Mouse (Mus musculus) mouse trophoblast stem cell (cell line): ENCODE measurements around the gene Vps8.

Experiments
- in situ Hi-C, 2 experiments: fragments of 300-500 bp; cut with MseI, MboI; formaldehyde crosslinking; loops; 2 replicates in 1 of 2; 3 replicates in 1 of 2; pipeline ENCODE4 v1.15.1; 2025

Vps8 gene

DNA sequence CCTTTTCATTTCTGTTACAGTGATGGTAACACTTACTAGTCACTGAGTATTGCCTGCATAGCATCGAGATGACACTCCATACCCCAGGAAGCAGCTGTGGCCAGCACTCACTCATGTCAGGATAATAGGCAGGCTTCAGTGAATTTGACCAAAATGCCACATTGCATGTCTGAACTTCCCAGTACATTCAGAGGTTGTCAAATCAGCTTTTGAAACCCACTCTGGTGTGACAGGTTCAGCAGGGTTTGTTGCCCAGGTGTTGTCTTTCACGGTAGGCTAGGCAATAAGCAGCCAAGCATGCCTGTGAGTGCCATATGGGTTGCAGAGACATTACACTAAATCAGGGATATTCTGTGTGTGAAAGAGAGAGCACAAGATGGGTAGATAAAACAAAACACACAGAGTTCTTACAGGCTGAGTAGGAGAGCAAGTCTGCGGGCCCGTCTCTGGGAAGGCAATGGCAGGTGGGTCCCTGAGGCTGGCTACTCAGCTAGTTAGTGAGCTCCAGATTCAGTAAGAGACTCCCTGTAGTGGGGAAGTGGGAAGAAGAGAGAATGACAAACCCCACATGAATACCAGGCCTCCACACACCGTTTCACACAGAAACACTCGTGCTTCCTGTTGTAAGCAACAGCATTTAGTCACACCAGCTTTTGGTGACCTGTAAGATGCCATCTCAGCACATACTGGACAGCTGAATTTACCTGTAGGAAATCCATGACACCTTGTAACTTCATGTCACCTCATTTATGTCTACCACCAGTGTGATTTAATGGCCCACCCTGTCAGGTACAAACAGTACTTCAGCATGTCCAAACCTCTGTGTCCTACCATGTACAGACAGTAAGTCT, 203.1 kb downstream of the Vps8 start:
- in situ Hi-C loops, result no loop called here

DNA sequence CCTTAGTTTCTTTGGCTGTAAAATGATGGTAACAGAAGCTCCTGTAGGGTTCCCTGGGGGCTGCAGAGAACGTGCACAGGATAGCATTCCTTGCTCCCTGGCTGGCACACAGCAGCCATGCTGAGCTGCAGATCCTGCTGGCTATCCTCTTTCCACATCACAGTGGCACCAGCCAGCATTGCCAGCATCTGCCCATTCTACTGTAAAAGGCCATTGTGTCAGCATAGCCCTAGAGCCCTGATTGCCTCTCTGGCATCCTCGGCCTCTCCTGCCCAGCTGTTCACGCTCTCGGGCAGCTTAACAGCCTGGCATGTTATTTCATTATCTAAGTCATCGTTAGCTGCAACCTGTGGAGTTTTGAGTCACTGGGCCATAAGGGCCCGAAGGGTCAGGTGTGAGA, 204.3 kb downstream of the Vps8 start:
- in situ Hi-C loops, result no loop called here

- in situ Hi-C loops, result no loop called here
Measured at GRCm38 (mm10) chr16:21628061-21628591, 205.2 kb downstream of the Vps8 start.

GRCm38 (mm10) chr16:21630614-21631013, 207.7 kb downstream of the Vps8 start:
- in situ Hi-C loops, result no loop called here

GRCm38 (mm10) chr16:21631815-21632222, 208.9 kb downstream of the Vps8 start:
- in situ Hi-C loops, result no loop called here

DNA sequence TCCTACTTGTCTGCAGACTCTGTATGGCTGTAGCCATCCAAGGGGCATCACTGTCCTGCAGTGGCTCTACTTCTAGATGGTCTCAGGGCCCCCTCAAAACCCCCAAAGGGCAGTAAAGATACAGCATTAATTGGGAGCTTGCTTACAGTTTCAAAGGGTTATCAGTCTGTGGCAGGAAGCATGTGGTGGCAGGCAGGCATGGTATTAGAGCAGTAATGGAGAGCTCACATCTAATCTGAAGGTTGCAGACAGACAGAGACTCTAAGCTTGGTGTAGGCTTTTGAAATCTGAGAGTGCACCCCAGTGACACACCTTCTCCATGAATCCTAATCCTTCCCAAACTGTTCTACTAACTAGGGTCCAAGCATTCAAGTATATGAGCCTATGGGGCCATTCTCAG, 211.5 kb downstream of the Vps8 start:
- in situ Hi-C loops, result no loop called here

GRCm38 (mm10) chr16:21636156-21636853, 213.4 kb downstream of the Vps8 start:
- in situ Hi-C loops, result no loop called here

GRCm38 (mm10) chr16:21637201-21637819, 214.4 kb downstream of the Vps8 start:
- in situ Hi-C loops, result no loop called here

DNA sequence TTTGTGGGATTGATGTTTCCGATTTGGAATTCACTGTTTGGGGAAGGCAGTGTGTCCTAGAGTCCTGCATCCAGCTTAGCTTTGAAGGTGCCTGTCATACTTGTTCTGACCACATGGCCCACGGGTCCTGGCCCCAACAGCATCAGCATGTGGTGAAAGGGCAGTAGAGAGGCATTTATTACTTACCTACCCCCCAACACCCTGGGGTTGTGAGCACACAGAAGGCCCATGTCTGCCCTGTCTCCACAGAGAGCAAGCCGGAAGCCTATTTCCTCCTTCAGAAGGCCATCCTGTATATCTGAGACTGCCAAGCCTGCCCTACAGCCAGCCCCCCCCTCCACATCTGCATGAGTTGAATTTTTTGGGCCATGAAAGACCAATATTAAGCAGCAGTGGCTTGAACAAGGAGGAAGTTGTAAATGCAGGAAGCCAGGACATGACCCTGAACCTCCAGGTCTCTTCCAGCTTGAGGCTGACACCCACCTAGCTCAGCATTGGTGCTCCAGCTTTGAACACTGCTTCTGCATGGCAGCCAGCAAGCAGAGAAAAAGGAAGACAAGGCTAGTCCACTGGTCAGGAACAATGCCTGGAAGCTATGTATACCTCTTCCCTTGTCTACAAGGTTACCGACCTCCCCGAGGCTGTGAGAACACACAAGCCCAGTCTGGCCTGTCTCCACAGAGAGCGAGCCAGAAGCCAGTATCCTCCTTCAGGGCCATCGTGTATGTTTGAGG, 218.0 kb downstream of the Vps8 start:
- in situ Hi-C loops, result no loop called here

DNA sequence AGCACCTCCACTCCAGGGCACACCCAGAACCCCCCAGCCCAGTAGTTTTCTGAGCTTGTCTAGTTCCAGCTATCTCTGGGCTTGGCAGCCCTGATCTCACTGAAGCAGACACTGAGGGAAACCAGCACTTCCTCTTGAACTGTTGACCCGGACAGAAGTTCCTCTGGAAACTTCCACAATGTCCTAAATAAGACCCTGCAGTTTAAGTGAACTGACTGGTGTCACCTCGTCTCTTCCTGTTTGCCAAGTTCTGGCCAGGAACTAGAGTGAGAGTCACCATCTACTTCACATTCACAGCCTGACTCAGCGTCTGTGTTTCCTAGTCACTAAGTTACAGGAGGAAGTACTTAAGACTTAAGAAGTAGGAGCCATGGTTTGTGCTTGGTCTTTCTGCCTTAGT, 219.0 kb downstream of the Vps8 start:
- in situ Hi-C loops, result no loop called here

DNA sequence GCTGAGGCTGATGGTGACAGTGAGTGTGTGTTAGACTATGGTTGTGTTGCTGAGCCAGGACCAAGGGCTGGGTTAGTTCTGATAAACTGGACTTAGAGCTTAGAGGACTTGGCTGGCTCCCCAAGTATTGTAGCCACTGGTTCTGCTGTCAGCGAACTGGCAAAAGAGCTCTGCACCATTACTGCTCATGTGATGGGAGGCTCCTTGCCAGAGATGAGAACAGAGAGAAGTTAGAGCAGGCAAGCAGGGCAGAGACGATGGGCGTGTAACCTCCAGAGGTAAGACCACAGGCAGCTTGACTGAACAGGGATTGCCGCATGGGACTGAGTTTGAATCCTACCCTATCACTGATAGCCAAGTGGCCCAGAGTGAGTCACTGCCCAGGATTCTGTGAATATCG, 220.0 kb downstream of the Vps8 start:
- in situ Hi-C loops, result no loop called here

GRCm38 (mm10) chr16:21643621-21644041, 220.7 kb downstream of the Vps8 start:
- in situ Hi-C loops, result no loop called here

DNA sequence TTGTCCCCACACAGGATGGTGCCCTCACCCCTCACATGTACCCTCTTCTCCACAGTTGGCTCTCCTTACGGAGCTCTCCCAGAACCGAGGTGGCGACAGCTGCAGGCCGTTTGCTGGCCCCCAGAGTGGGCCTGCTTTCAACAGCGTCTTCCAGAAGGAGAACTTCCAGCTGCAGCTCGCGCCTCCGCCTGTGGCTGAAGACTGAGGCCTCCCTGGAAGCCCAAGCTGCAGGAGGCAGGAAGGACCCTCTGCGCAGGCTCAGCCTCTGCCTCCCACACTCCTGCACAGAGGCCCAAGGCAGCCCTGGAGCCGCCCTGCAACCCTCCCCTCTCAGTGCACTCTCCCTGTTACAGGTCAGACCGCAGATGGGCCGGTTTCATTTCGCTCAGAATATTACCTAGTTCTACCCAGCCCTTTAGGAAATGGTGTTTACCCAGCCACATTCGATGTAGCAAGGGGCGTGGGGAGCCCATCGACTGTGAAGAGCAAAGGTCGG, 221.2 kb downstream of the Vps8 start:
- in situ Hi-C loops, result no loop called here

DNA sequence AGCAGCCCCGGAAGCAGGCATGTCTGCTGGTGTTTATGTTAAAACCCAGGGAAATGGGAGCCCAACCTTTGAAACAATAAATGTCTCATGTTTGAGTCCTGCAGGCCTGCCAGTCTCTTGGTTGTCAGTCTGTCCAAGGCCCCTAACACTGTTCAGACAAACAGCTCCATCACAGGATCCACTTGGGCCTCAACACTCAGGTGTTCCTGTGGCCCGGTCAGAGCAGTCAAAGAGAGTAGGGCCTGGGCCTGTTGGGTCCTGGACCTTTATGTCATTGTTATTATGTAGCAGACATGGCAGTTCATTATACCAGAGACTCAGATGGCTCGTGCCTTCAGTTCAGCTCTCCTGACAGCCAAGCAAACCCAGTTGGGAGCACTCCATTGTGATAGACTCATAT, 221.7 kb downstream of the Vps8 start:
- in situ Hi-C loops, result no loop called here

GRCm38 (mm10) chr16:21645915-21646314, 223.0 kb downstream of the Vps8 start:
- in situ Hi-C loops, result no loop called here

DNA sequence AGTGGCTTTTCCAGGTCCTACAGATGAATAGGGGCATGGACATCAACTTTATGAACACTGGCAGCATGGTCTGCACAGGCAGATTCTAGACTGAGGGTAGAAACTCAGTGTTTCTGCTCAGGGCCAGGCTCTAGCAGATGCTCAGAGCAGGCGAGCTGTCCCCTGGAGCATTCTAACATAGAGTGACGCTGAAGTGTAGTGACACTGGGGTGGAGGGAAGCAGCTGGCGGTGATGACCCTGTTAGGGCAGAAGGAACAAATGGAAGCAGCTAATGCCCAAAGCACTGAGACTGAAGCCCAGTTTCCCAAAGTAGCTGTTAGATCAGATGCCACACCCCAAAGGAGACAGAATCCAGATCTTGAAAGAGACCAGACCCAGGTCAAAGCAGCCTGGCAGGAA, 223.6 kb downstream of the Vps8 start:
- in situ Hi-C loops, result no loop called here

DNA sequence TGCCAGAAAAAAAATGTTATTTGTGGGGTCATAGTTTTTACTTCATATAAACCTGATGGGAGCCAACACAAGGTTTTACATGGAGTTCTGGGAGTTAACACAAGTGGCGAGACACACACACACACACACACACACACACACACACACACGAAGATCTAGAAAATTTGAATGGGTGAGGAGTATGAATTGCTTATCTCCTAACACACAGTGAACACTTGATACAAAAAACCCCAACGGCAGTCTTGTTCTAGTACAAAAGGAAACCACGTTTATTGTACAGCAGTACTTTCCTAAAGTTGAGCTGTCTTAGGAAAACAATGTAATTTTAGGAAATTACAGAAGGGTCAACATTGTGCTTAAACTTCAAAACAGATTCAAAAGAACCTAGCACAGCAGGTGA, 225.9 kb downstream of the Vps8 start:
- in situ Hi-C loops, result no loop called here

- in situ Hi-C loops, result no loop called here
Measured at GRCm38 (mm10) chr16:21650289-21650688, 227.4 kb downstream of the Vps8 start.

- in situ Hi-C loops, result no loop called here
Measured at GRCm38 (mm10) chr16:21651161-21651560, 228.2 kb downstream of the Vps8 start.

DNA sequence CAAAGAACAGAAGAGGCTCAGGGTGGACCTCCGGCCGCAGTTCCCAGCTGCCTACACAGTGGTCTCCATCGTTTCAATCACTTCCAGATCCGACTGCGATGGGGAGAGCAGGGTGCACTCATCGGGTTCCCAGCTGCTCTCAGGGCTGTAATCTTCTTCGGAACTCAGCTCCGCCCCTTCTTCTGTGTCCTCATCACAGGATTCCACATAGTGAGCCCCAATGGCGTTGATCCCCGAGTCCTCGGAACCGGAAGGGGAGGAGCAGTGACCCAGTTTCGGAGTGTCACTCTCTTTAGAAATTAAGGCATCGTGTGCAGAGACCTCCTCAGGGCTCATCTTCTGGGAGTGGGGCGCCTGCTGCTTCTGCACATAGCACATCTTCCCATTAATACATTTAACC, 230.2 kb downstream of the Vps8 start:
- in situ Hi-C loops, result no loop called here

GRCm38 (mm10) chr16:21654384-21654783, 231.5 kb downstream of the Vps8 start:
- in situ Hi-C loops, result no loop called here

- in situ Hi-C loops, result no loop called here
Measured at GRCm38 (mm10) chr16:21655291-21655690, 232.4 kb downstream of the Vps8 start.
